Mouse (Mus musculus) CH12.LX (cell line): Measurements from ENCODE around the gene Msi1.

Experiments
- CTCF ChIP-seq, 2 experiments: IDR thresholded peaks in 1 of 2; conservative IDR thresholded peaks in 1 of 2; 2 replicates each; pipeline ENCODE4 v1.5.1; 2011 to 2012; ENCODE audit warnings: low read depth in 2 of 2, low read length in 2 of 2, improper control_type of control experiment in 1 of 2, inconsistent platforms in 1 of 2, mild to moderate bottlenecking in 1 of 2, moderate library complexity in 1 of 2
- EP300 ChIP-seq: IDR thresholded peaks from 2 replicates; pipeline ENCODE4 v1.6.1; 2011; ENCODE audit warnings: low read length, improper control_type of control experiment
- IRF4 ChIP-seq: IDR thresholded peaks from 2 replicates; pipeline ENCODE4 v1.6.1; 2014; ENCODE audit warnings: low read depth, mild to moderate bottlenecking, inconsistent platforms, low read length, improper control_type of control experiment
- KAT2A ChIP-seq: IDR thresholded peaks from 2 replicates; pipeline ENCODE4 v1.6.1; 2012; ENCODE audit warnings: low read length, improper control_type of control experiment, inconsistent platforms; ENCODE audit not compliant: insufficient replicate concordance
- POLR2A ChIP-seq: IDR thresholded peaks from 2 replicates; pipeline ENCODE4 v1.6.1; 2011; ENCODE audit warnings: low read depth, mild to moderate bottlenecking, improper control_type of control experiment, low read length
- SIN3A ChIP-seq: IDR thresholded peaks from 2 replicates; pipeline ENCODE4 v1.6.1; 2012; ENCODE audit warnings: low read length, improper control_type of control experiment, inconsistent platforms
- TCF12 ChIP-seq: IDR thresholded peaks from 2 replicates; pipeline ENCODE4 v1.6.1; 2014; ENCODE audit warnings: low read depth, mild to moderate bottlenecking, inconsistent platforms, low read length, improper control_type of control experiment
- USF2 ChIP-seq: conservative IDR thresholded peaks from 2 replicates; pipeline ENCODE4 v1.6.1; 2011; ENCODE audit warnings: low read depth, low read length, improper control_type of control experiment
- ZKSCAN1 ChIP-seq: IDR thresholded peaks from 2 replicates; pipeline ENCODE4 v1.6.1; 2012; ENCODE audit warnings: low read depth, inconsistent platforms, low read length, improper control_type of control experiment, borderline replicate concordance

GRCm38 (mm10) chr5:115415111-115416085 is 14.0 kb upstream of the Msi1 start:
- TF ChIP-seq EP300: no peak
- no peak for TF ChIP-seq KAT2A
- no peak for TF ChIP-seq TCF12
- TF ChIP-seq CTCF (conservative IDR thresholded peaks at IDR 0.05 in 1 of 2, IDR thresholded peaks at IDR 0.05 in 1 of 2; ENCODE audit: low read depth in 2 of 2, low read length in 2 of 2): no peak
- TF ChIP-seq ZKSCAN1: no peak
- TF ChIP-seq SIN3A: no peak
- TF ChIP-seq IRF4: no peak
- no peak for TF ChIP-seq POLR2A
- no peak for TF ChIP-seq USF2
